Mouse (Mus musculus): ENCODE data around the gene Zfp3. TPM values are rescaled to one million over a fixed set of nuclear protein-coding genes. Genes with fewer than 3 reads are reported as not detected.

Zfp3 gene
- polyA plus RNA-seq, 1 experiment from 2014 or later: 11.1 TPM

DNA sequence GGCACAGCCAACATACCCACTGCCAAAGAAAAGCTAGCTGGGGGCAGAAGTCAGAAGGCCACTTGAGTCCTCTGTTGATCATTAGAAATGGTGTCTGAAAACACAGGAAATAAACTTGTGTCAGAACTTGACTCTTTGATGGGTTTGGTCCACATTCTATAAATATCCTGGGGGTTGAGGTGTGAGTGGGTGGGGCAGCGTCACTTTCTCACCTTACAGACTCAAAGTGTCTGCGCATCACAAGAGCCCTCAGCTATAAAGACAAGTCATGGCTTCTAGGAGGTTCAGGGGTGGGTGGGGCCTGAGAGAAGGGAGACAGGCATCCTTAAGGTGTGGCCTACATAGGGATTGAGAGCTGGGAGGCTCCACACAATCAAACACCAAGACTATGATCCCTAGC lies 26.4 kb downstream of the Zfp3 start:
- H3K27ac ChIP-seq (ENCODE audit: low read depth, low read length): no peak overlapping the region
- WGBS: 88% methylated on average over 2 of the region's 2 CpGs
- DNase-seq (ENCODE audit: low spot score) (no peak), ATAC-seq (ENCODE audit: low FRiP score) (no peak)
- no peaks in the 10 kb centered on the region for H3K9me3 ChIP-seq (ENCODE audit: control insufficient read depth, low read length)
- no peaks in the 10 kb centered on the region for H3K4me1 ChIP-seq (replicated peaks; ENCODE audit: control insufficient read depth, insufficient read depth, low read length)
- H3K27me3 ChIP-seq (ENCODE audit: control insufficient read depth, insufficient read depth, low read length): no peaks in the 10 kb centered on the region
- no peak overlapping the region for H3K4me3 ChIP-seq (ENCODE audit: low read depth, low read length)
- H3K4me2 ChIP-seq (replicated peaks; ENCODE audit: low read depth, low read length): no peak overlapping the region
- H3K9ac ChIP-seq (ENCODE audit: low read depth, low read length): no peak overlapping the region
- no peaks in the 10 kb centered on the region for H3K36me3 ChIP-seq (ENCODE audit: control insufficient read depth, insufficient read depth, low read length)

DNA sequence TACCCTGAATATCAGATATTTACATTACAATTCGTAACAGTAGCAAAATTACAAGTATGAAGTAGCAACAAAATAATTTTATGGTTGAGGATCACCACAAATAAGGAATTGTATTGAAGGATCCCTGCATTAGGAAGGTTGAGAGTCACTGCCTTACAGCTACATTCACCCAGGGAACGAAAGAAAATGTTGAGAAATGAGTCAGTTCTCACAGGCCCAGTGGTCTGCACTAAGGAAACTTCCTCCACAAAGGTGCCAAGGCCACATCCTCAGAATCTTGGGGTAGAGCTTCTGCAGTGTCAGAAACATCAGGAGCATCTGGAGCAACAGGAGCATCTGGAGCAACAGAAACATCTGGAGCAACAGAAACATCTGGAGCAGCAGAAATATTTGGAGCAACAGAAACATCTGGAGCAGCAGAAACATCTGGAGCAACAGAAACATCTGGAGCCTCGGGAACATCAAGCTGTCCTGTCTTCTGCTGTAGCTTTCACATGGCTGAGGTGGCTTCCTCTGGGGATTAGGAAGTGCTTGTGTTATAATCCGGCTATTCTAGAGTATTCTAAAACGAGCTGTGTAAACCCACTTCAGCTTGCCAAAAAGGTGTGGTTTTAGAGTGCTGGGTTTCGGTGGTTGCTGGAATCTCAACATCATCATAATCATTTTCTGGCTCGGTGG lies 27.0 kb downstream of the Zfp3 start:
- Histone ChIP-seq H3K27me3 (ENCODE audit: control insufficient read depth, insufficient read depth, low read length) (no peaks in the 10 kb centered on the region), H3K4me1 (replicated peaks; ENCODE audit: control insufficient read depth, insufficient read depth, low read length) (no peaks in the 10 kb centered on the region), H3K9me3 (ENCODE audit: control insufficient read depth, low read length) (no peaks in the 10 kb centered on the region), H3K4me2 (replicated peaks; ENCODE audit: low read depth, low read length) (no peak overlapping the region), H3K9ac (ENCODE audit: low read depth, low read length) (no peak overlapping the region), H3K4me3 (ENCODE audit: low read depth, low read length) (no peak overlapping the region), H3K36me3 (ENCODE audit: control insufficient read depth, insufficient read depth, low read length) (no peaks in the 10 kb centered on the region), H3K27ac (ENCODE audit: low read depth, low read length) (no peak overlapping the region)
- ATAC-seq (ENCODE audit: low FRiP score) (no peak), DNase-seq (ENCODE audit: low spot score) (no peak)
- 74% methylated on average over 7 of the region's 7 CpGs for WGBS

DNA sequence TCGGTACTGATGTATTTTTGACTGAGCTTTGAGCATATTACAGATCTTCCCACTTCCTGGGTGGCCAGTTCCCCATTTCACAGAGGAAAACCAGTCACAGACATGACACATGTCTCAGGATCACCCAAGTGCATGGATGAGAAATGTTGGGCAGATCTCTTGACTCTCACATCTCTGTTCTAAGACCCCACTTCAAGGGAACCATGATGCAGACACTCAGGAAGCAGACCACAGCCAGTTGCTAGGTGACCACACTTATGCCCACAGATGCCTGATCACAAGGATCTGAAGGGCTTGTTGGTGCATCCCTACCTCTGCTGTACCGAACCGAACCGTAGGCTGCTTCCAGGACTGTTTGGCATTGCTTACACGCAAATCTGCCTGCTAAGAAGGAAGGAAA lies 27.7 kb downstream of the Zfp3 start:
- WGBS: 83% methylated on average over 5 of the region's 5 CpGs
- H3K9me3 ChIP-seq (ENCODE audit: control insufficient read depth, low read length): no peaks in the 10 kb centered on the region
- H3K4me3 ChIP-seq (ENCODE audit: low read depth, low read length): no peak overlapping the region
- no peak for ATAC-seq (ENCODE audit: low FRiP score)
- H3K4me1 ChIP-seq (replicated peaks; ENCODE audit: control insufficient read depth, insufficient read depth, low read length): no peaks in the 10 kb centered on the region
- no peak for DNase-seq (ENCODE audit: low spot score)
- no peak overlapping the region for H3K27ac ChIP-seq (ENCODE audit: low read depth, low read length)
- H3K36me3 ChIP-seq (ENCODE audit: control insufficient read depth, insufficient read depth, low read length): no peaks in the 10 kb centered on the region
- H3K9ac ChIP-seq (ENCODE audit: low read depth, low read length): no peak overlapping the region
- no peak overlapping the region for H3K4me2 ChIP-seq (replicated peaks; ENCODE audit: low read depth, low read length)
- no peaks in the 10 kb centered on the region for H3K27me3 ChIP-seq (ENCODE audit: control insufficient read depth, insufficient read depth, low read length)

DNA sequence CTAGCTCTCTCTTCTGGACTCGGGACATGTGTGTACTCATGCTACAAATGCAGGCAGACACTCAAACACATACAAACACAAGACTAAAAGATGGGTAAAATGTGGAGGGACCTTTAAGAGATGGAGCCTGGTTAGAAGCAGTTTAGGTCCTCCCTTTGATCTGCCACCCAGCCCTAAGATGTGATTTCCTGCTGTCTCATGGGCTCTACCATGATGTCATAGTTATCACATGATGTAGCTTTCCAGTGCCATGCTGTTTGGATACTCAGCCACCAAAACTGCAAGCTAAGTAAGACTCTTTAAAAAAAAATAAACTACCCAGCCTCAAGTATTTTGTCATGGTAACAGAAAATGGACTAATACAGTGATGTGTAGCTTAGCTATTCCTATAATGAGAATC lies 28.4 kb downstream of the Zfp3 start:
- no peak overlapping the region for H3K9ac ChIP-seq (ENCODE audit: low read depth, low read length)
- ATAC-seq (ENCODE audit: low FRiP score) (no peak), DNase-seq (ENCODE audit: low spot score) (no peak)
- 84% methylated on average over 1 of the region's 1 CpGs for whole genome bisulfite sequencing
- no peak overlapping the region for H3K4me2 ChIP-seq (replicated peaks; ENCODE audit: low read depth, low read length)
- H3K9me3 ChIP-seq (ENCODE audit: control insufficient read depth, low read length): no peaks in the 10 kb centered on the region
- H3K27ac ChIP-seq (ENCODE audit: low read depth, low read length): no peak overlapping the region
- H3K4me1 ChIP-seq (replicated peaks; ENCODE audit: control insufficient read depth, insufficient read depth, low read length): no peaks in the 10 kb centered on the region
- H3K27me3 ChIP-seq (ENCODE audit: control insufficient read depth, insufficient read depth, low read length): no peaks in the 10 kb centered on the region
- no peak overlapping the region for H3K4me3 ChIP-seq (ENCODE audit: low read depth, low read length)
- H3K36me3 ChIP-seq (ENCODE audit: control insufficient read depth, insufficient read depth, low read length): no peaks in the 10 kb centered on the region

DNA sequence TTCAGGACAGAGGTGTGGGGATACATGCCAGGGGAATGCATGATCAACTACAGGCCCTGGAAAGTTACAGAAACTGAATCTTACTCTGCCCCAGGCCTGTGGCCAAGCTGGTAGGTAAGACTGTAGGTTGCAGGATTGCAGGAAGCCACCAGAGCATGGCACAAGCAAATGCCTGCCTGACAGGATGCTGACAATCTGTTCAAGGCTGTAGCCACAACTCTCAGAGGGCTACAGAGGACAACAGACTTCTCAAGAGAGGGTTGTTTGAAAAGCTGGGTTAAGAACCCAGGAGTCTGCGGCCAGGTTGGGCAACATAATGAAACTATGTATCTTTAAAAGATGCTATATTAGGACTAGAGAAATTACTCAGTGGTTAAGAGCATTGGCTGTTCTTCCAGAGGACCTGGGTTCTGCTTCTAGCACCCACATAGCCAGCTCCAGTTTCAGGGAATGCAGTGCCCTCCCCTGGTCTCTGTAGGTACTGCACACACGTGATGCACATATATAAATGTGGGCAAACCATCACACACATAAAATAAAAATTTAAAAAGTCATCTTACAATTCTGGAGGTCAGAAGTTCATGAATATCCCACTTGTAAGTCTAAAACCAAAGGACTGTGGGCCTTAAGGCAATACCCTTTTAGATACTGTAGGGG lies 38.3 kb downstream of the Zfp3 start:
- Histone ChIP-seq H3K27ac (ENCODE audit: low read depth, low read length) (no peak overlapping the region), H3K4me2 (replicated peaks; ENCODE audit: low read depth, low read length) (no peak overlapping the region), H3K27me3 (ENCODE audit: control insufficient read depth, insufficient read depth, low read length) (no peaks in the 10 kb centered on the region), H3K36me3 (ENCODE audit: control insufficient read depth, insufficient read depth, low read length) (no peaks in the 10 kb centered on the region), H3K4me1 (replicated peaks; ENCODE audit: control insufficient read depth, insufficient read depth, low read length) (no peaks in the 10 kb centered on the region), H3K9ac (ENCODE audit: low read depth, low read length) (no peak overlapping the region), H3K4me3 (ENCODE audit: low read depth, low read length) (no peak overlapping the region), H3K9me3 (ENCODE audit: control insufficient read depth, low read length) (no peaks in the 10 kb centered on the region)
- ATAC-seq (ENCODE audit: low FRiP score) (no peak), DNase-seq (ENCODE audit: low spot score) (no peak)
- 93% methylated on average over 2 of the region's 2 CpGs for WGBS

DNA sequence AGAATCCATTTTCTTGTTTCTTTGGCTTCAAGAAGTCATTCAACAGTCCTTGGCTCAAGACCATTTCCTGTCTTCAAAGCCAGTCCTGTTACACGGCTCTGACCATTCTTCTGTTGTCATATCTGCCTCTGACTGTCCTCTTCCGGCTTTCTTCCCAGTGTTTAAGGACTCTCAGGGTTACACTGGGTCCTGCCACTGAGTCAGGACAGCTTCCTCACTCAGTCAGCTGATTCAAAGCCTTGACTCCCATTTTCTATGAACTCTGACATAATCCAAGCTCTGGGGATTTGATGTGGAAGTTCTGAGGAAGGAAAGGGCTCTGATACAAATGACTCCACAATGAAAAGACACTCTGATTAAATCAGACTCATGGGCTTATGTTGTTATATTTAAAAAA lies 38.9 kb downstream of the Zfp3 start:
- no peak overlapping the region for H3K4me2 ChIP-seq (replicated peaks; ENCODE audit: low read depth, low read length)
- DNase-seq (ENCODE audit: low spot score): no peak
- H3K36me3 ChIP-seq (ENCODE audit: control insufficient read depth, insufficient read depth, low read length): no peaks in the 10 kb centered on the region
- H3K9me3 ChIP-seq (ENCODE audit: control insufficient read depth, low read length): no peaks in the 10 kb centered on the region
- no peak overlapping the region for H3K9ac ChIP-seq (ENCODE audit: low read depth, low read length)
- no peaks in the 10 kb centered on the region for H3K4me1 ChIP-seq (replicated peaks; ENCODE audit: control insufficient read depth, insufficient read depth, low read length)
- ATAC-seq (ENCODE audit: low FRiP score): no peak
- no peak overlapping the region for H3K27ac ChIP-seq (ENCODE audit: low read depth, low read length)
- no peak overlapping the region for H3K4me3 ChIP-seq (ENCODE audit: low read depth, low read length)
- WGBS: 75% methylated on average over 2 of the region's 2 CpGs
- H3K27me3 ChIP-seq (ENCODE audit: control insufficient read depth, insufficient read depth, low read length): no peaks in the 10 kb centered on the region

DNA sequence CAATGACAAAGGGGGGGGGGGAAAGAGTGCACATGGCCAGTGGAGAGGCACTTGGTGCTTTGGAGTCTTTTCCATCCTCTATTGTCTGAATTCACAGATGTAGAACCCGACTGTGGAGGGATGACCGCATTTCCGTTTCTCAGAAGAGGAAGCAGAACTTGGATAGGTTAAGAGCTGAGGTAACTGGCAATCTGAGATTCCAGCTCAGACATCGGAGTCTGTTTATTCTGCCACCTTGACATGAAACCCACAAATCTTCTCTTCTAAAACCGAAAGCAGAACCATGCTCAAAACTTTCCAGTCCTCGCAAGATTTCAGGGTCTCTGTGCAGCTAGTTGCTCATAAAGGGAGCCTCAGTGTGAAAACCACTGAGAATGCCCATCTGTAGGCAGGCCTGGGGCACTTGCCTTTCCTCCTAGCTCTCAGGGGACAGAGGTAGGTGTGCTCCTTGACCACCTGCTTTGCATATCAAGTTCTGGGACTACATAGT lies 39.7 kb downstream of the Zfp3 start:
- Histone ChIP-seq H3K9me3 (ENCODE audit: control insufficient read depth, low read length) (no peaks in the 10 kb centered on the region), H3K27me3 (ENCODE audit: control insufficient read depth, insufficient read depth, low read length) (no peaks in the 10 kb centered on the region), H3K4me2 (replicated peaks; ENCODE audit: low read depth, low read length) (no peak overlapping the region), H3K4me1 (replicated peaks; ENCODE audit: control insufficient read depth, insufficient read depth, low read length) (no peaks in the 10 kb centered on the region), H3K4me3 (ENCODE audit: low read depth, low read length) (no peak overlapping the region), H3K27ac (ENCODE audit: low read depth, low read length) (no peak overlapping the region), H3K9ac (ENCODE audit: low read depth, low read length) (no peak overlapping the region), H3K36me3 (ENCODE audit: control insufficient read depth, insufficient read depth, low read length) (no peaks in the 10 kb centered on the region)
- WGBS: 88% methylated on average over 6 of the region's 6 CpGs
- no peak for ATAC-seq (ENCODE audit: low FRiP score)
- no peak for DNase-seq (ENCODE audit: low spot score)

DNA sequence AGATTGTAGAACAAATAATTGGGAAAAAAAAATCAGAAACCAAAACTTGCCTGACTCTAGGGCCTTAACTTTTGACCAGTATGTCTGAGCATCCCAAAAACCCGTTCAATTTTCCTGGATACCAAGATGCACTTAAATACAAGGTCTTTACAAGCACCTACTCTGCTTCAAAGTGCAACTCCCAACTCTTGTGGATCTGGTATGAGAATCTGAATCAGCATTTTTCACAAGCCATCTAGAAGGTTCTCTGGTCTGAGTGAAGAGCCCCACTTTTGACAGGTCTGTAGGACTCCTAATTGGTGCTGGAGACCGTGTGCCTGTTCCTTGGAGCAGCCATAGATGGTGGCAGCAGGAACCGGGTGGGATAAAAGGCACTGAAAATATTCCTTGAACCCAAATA lies 40.4 kb downstream of the Zfp3 start:
- no peaks in the 10 kb centered on the region for H3K9me3 ChIP-seq (ENCODE audit: control insufficient read depth, low read length)
- H3K9ac ChIP-seq (ENCODE audit: low read depth, low read length): no peak overlapping the region
- 77% methylated on average over 3 of the region's 3 CpGs for WGBS
- ATAC-seq (ENCODE audit: low FRiP score): no peak
- H3K36me3 ChIP-seq (ENCODE audit: control insufficient read depth, insufficient read depth, low read length): no peaks in the 10 kb centered on the region
- no peaks in the 10 kb centered on the region for H3K4me1 ChIP-seq (replicated peaks; ENCODE audit: control insufficient read depth, insufficient read depth, low read length)
- H3K27ac ChIP-seq (ENCODE audit: low read depth, low read length): no peak overlapping the region
- no peak for DNase-seq (ENCODE audit: low spot score)
- H3K27me3 ChIP-seq (ENCODE audit: control insufficient read depth, insufficient read depth, low read length): no peaks in the 10 kb centered on the region
- no peak overlapping the region for H3K4me2 ChIP-seq (replicated peaks; ENCODE audit: low read depth, low read length)
- H3K4me3 ChIP-seq (ENCODE audit: low read depth, low read length): no peak overlapping the region

DNA sequence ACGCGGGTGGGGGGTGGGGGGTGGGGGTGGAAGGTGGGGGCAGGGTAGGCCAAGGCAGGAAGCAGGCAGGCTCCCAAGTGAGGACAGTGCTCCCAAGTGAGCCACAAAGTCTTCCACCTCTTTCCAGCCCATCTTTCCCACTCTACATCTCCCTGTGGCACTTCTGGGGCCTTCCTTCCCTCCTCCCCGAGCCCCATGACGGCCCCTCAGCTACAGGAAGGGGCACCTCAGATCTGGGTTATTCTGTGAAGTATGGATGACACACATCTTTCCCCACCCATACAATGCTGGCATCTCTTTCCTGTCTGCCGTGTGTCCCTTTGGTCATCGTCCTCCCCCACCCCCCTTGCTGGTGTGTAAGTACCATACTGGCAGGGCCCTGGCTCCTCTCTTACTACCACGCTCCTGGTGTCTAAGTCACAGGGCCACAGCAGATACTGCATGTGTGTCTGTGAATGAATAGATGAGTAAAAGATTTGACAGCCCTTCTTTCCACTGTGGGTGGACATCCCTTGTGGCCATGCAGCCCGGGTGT lies 41.7 kb downstream of the Zfp3 start:
- H3K9ac ChIP-seq (ENCODE audit: low read depth, low read length): no peak overlapping the region
- H3K27me3 ChIP-seq (ENCODE audit: control insufficient read depth, insufficient read depth, low read length): no peaks in the 10 kb centered on the region
- ATAC-seq (ENCODE audit: low FRiP score) (no peak), DNase-seq (ENCODE audit: low spot score) (no peak)
- 85% methylated on average over 8 of the region's 8 CpGs for WGBS
- H3K4me3 ChIP-seq (ENCODE audit: low read depth, low read length): no peak overlapping the region
- no peaks in the 10 kb centered on the region for H3K36me3 ChIP-seq (ENCODE audit: control insufficient read depth, insufficient read depth, low read length)
- no peak overlapping the region for H3K27ac ChIP-seq (ENCODE audit: low read depth, low read length)
- H3K4me1 ChIP-seq (replicated peaks; ENCODE audit: control insufficient read depth, insufficient read depth, low read length): no peaks in the 10 kb centered on the region
- H3K4me2 ChIP-seq (replicated peaks; ENCODE audit: low read depth, low read length): no peak overlapping the region
- no peaks in the 10 kb centered on the region for H3K9me3 ChIP-seq (ENCODE audit: control insufficient read depth, low read length)
